Mouse (Mus musculus) thymus, adult 2 months (tissue): ENCODE measurements around the gene Inpp5k.

ENCODE experiments used
- CTCF ChIP-seq: fragments of 200-500 bp; IDR thresholded peaks from 2 replicates; pipeline ENCODE4 v1.5.1; 2012; ENCODE audit warnings: mild to moderate bottlenecking, control low read depth, low read length, moderate library complexity, borderline replicate concordance; ENCODE audit not compliant: control insufficient read depth, poor library complexity, insufficient read depth; ENCODE audit errors: extremely low read depth
- POLR2A ChIP-seq: fragments of 200-500 bp; IDR thresholded peaks from 2 replicates; pipeline ENCODE4 v1.6.1; 2012; ENCODE audit warnings: mild to moderate bottlenecking, low read length, control low read depth, moderate library complexity; ENCODE audit not compliant: control insufficient read depth, poor library complexity, insufficient read depth; ENCODE audit errors: extremely low read depth

DNA sequence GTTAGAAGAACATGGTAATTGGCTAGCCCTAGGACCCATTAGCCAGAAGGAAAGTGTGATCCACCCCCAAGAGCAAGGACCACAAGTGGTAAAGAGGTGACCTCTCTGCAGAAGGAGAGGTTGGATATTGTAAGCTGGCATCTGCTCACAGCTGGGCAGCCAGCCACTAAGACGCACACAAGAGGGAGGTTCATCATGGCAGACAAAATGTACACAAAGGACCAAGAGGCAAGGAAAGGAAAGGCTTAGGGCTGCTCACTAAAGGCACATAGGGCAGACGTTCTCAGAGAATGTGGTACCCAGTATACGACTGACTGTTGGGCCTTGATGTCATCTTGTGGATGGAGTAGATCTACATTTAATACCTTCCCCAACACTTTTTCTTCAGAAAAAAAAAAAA lies 44.1 kb downstream of the Inpp5k start:
- TF ChIP-seq CTCF: no peak
- no peak for TF ChIP-seq POLR2A
